Mouse (Mus musculus): ENCODE results near the gene Nfil3.

- TF ChIP-seq CHD2 (IDR thresholded peaks at IDR 0.05; ENCODE audit: low read depth, low read length) (no peak), MAFK (IDR thresholded peaks at IDR 0.05; ENCODE audit: insufficient read depth, low read depth, low read length) (no peak)
These were observed 30.6 kb upstream of the Nfil3 start for GRCm38 (mm10) chr13:53011426-53011825.

Data from ES-E14 (cell line).